Mouse (Mus musculus): ENCODE results near the gene Dner.

DNA sequence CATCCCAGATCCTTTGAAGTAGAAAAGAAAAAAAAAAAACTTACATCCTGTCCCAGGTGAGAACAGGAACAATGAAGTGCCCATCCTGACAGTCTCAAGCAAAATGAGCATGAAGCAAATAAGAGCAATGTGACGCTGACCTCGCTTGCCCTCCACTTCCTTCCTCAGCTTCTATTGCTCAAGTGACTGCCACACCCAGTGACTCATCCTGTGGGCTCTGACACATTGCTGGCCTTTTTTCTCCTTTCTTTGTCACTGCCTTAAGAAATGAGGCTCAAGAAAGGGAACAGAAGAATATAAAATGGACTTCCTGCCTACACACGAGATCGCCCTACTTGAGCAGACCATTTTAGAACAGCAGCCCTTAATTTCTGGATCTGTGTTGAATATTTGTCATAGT, 289.1 kb downstream of the Dner start:
- no peak for TF ChIP-seq POLR2A (IDR thresholded peaks at IDR 0.05; ENCODE audit: extremely low read depth, insufficient read depth, low read length)
- TF ChIP-seq CTCF (IDR thresholded peaks at IDR 0.05; ENCODE audit: low read depth, low read length), result no peak

Data from liver, adult 2 months (tissue).